Mouse (Mus musculus): ENCODE data around the gene Nol4l. TPM values are rescaled to one million over a fixed set of nuclear protein-coding genes. Genes with fewer than 3 reads are reported as not detected.
A peak's percentile ranks its signal among the peaks of the same experiment; 100 is the strongest.

Gene Nol4l
- polyA plus RNA-seq (2015; fragmentation: Nextera tagmentation; extraction: Ambion mirVana) = 6.9 and 10.9 TPM in 2 replicates

DNA sequence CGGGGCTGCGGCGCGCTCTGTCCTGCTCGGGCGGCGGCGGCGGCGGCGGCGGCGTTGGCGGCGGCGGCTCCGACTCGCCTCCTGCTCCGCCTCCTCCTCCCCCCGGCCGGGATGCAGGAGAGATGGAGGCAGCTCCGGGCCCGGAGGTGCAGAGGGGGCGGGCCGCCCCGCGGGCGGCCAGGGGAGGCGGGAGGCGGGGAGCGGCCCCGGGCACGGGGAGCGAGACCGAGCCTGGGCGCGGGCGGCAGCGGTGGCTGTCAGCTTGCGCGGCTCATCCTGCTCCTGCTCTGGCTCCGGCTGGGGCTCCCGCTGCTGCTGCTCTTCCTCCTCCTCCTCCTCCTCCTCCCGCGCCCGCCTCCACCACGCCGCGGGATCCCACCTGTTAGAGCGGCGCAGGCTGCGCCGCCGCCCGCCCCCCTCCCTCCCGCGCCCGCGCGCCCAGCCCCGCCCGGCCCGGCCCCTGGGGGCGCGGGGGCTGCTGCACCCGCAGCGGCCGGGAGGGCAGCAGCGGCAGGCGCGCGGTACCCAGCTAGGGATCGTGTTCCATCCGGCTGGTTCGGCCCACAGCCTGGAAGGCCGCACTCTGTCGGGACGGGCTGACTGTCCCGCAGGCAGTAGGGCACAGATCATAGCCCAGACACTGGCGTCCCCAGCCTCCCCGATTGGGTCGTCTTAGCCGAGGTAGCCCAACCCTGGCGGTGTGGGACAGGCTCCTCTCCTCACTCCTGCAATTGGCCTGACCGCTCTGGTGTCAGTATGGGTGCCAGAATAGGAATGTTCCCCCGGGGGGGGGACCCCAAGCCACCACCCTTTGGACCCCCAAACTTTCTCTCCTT is at the start of gene Nol4l:
Gene Nol4l, minus strand, starts transcription at position 41 of the 836 bp plus-strand sequence.
- ATAC-seq (replicated peaks; ENCODE audit: insufficient number of reproducible peaks, insufficient read depth, low FRiP score, low read depth) = no peak
- H3K27ac ChIP-seq = peak within 1 kb of the TSS; percentile 88
- H3K9ac ChIP-seq = peak within 1 kb of the TSS; percentile 75
- H3K4me3 ChIP-seq = peak within 1 kb of the TSS; percentile 75
- 3% methylated on average over 34 of the region's 86 CpGs for WGBS
- H3K36me3 ChIP-seq = no peaks in the 10 kb centered on the region
- H3K4me2 ChIP-seq = peak within 1 kb of the TSS; percentile 98
- peaks cover 16% of the 10 kb centered on the region; the same call in 1 of the 2 replicates for H3K27me3 ChIP-seq
- peaks cover 46% of the 10 kb centered on the region for H3K4me1 ChIP-seq (replicated peaks)
- H3K9me3 ChIP-seq (replicated peaks) = no peaks in the 10 kb centered on the region

- Histone ChIP-seq H3K9ac (no peak overlapping the region), H3K27ac (no peak overlapping the region), H3K4me1 (replicated peaks) (peaks cover 18% of the 10 kb centered on the region), H3K4me2 (no peak overlapping the region), H3K27me3 (no peaks in the 10 kb centered on the region), H3K9me3 (replicated peaks) (no peaks in the 10 kb centered on the region), H3K4me3 (no peak overlapping the region), H3K36me3 (no peaks in the 10 kb centered on the region)
- no peak for ATAC-seq (replicated peaks; ENCODE audit: insufficient number of reproducible peaks, insufficient read depth, low FRiP score, low read depth)
- WGBS = 52% methylated on average over 4 of the region's 4 CpGs
Measured at GRCm38 (mm10) chr2:153577122-153577521, 47.4 kb upstream of the Nol4l start.

DNA sequence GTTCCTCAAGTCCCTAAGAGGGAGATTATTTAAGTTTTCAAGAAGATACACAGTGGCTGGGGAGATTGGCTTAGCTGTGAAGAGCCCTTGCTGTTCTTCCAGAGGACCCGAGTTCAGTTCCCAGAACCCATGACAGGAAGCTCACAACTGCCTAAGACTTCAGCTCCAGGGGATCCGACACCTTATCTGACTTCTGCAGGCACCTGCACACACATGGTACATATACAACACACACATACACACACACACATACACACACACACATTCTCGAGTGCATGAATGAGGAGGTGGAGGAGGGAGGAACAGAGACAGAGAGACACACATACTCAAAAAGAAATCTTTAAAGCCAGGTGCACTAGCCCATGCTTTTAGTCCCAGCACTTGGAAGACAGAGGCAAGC is 46.4 kb upstream of the Nol4l start:
- no peak overlapping the region for H3K27ac ChIP-seq
- H3K4me2 ChIP-seq = no peak overlapping the region
- 67% methylated on average over 3 of the region's 3 CpGs for WGBS
- no peaks in the 10 kb centered on the region for H3K36me3 ChIP-seq
- H3K27me3 ChIP-seq = no peaks in the 10 kb centered on the region
- H3K4me3 ChIP-seq = no peak overlapping the region
- no peak for ATAC-seq (replicated peaks; ENCODE audit: insufficient number of reproducible peaks, insufficient read depth, low FRiP score, low read depth)
- peaks cover 18% of the 10 kb centered on the region for H3K4me1 ChIP-seq (replicated peaks)
- no peak overlapping the region for H3K9ac ChIP-seq
- no peaks in the 10 kb centered on the region for H3K9me3 ChIP-seq (replicated peaks)

- Histone ChIP-seq H3K9me3 (replicated peaks) (no peaks in the 10 kb centered on the region), H3K27ac (no peak overlapping the region; the same call in 1 of the 2 replicates), H3K27me3 (no peaks in the 10 kb centered on the region), H3K4me3 (no peak overlapping the region), H3K36me3 (no peaks in the 10 kb centered on the region), H3K4me2 (no peak overlapping the region), H3K9ac (no peak overlapping the region), H3K4me1 (replicated peaks) (peaks cover 16% of the 10 kb centered on the region)
- ATAC-seq (replicated peaks; ENCODE audit: insufficient number of reproducible peaks, insufficient read depth, low FRiP score, low read depth) = no peak
- 55% methylated on average over 6 of the region's 6 CpGs for WGBS
Measured at GRCm38 (mm10) chr2:153575554-153575953, 45.8 kb upstream of the Nol4l start.

GRCm38 (mm10) chr2:153573101-153573500 is 43.3 kb upstream of the Nol4l start:
- H3K4me1 ChIP-seq (replicated peaks) = peaks cover 17% of the 10 kb centered on the region
- no peaks in the 10 kb centered on the region for H3K27me3 ChIP-seq
- no peaks in the 10 kb centered on the region for H3K36me3 ChIP-seq
- no peaks in the 10 kb centered on the region for H3K9me3 ChIP-seq (replicated peaks)
- 86% methylated on average over 8 of the region's 9 CpGs for WGBS
- H3K4me3 ChIP-seq = no peak overlapping the region
- H3K9ac ChIP-seq = no peak overlapping the region
- no peak for ATAC-seq (replicated peaks; ENCODE audit: insufficient number of reproducible peaks, insufficient read depth, low FRiP score, low read depth)
- no peak overlapping the region for H3K4me2 ChIP-seq
- H3K27ac ChIP-seq = no peak overlapping the region

DNA sequence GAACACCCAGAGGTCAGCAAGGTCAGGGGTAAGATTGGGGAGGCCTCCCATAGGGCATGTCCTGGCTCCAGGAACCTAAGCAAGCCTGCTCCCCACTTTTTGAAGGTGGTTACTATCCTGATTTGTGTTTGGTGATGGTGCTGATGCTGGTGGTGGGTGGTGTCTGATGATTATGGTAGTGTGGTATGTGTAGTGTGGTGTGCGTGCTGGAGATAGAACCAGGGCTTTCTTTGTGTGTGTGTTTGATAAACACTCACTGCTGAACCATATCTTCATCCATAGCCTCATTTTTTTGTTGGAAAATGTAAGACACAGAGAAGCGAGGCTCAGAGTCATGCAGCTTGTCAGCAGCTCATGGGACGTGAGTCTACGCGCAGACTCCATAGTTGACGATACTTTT is 38.8 kb upstream of the Nol4l start:
- Histone ChIP-seq H3K9me3 (replicated peaks) (no peaks in the 10 kb centered on the region), H3K4me3 (no peak overlapping the region), H3K4me1 (replicated peaks) (peaks cover 5% of the 10 kb centered on the region; the same call in 1 of the 2 replicates), H3K4me2 (no peak overlapping the region), H3K27ac (no peak overlapping the region), H3K9ac (no peak overlapping the region), H3K27me3 (no peaks in the 10 kb centered on the region), H3K36me3 (no peaks in the 10 kb centered on the region)
- WGBS = 88% methylated on average over 6 of the region's 6 CpGs
- ATAC-seq (replicated peaks; ENCODE audit: insufficient number of reproducible peaks, insufficient read depth, low FRiP score, low read depth) = no peak

GRCm38 (mm10) chr2:153568013-153568412 is 38.2 kb upstream of the Nol4l start:
- WGBS = 43% methylated on average over 4 of the region's 4 CpGs

GRCm38 (mm10) chr2:153564343-153564742 is 34.6 kb upstream of the Nol4l start:
- Histone ChIP-seq H3K27ac (no peak overlapping the region), H3K4me1 (replicated peaks) (peaks cover 39% of the 10 kb centered on the region), H3K36me3 (no peaks in the 10 kb centered on the region), H3K27me3 (no peaks in the 10 kb centered on the region), H3K9ac (no peak overlapping the region), H3K4me3 (no peak overlapping the region), H3K4me2 (no peak overlapping the region), H3K9me3 (replicated peaks) (no peaks in the 10 kb centered on the region)
- no peak for ATAC-seq (replicated peaks; ENCODE audit: insufficient number of reproducible peaks, insufficient read depth, low FRiP score, low read depth)
- 82% methylated on average over 3 of the region's 3 CpGs for WGBS

More at GRCm38 (mm10) chr2:153568013-153568412, 38.2 kb upstream of the Nol4l start:
- no peak overlapping the region for H3K27ac ChIP-seq
- H3K9ac ChIP-seq = no peak overlapping the region
- H3K4me1 ChIP-seq (replicated peaks) = peaks cover 7% of the 10 kb centered on the region; the same call in 1 of the 2 replicates
- H3K4me3 ChIP-seq = no peak overlapping the region
- H3K4me2 ChIP-seq = no peak overlapping the region
- ATAC-seq (replicated peaks; ENCODE audit: insufficient number of reproducible peaks, insufficient read depth, low FRiP score, low read depth) = no peak
- H3K9me3 ChIP-seq (replicated peaks) = no peaks in the 10 kb centered on the region
- no peaks in the 10 kb centered on the region for H3K27me3 ChIP-seq
- no peaks in the 10 kb centered on the region for H3K36me3 ChIP-seq

DNA sequence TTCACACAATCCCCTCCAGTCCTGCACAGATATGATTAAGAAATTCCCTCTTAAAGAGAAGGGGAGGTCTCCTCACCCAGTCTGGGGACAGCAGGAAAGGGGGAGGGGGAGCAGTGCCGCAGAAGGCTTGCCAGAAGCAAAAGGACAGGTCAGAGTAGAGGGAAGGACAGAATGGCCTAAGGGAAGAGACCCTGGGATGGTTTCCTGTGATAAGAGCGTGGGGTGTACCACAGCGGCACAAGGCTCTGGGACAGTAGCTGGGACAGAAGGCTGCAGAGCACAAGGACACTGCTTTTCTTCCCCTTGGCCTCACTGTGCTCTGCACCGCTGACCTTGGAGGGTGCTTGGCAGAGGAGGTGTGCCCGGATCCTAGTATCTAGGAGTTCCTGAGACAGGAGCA is 31.8 kb upstream of the Nol4l start:
- peak overlapping the region; percentile 98 for H3K27ac ChIP-seq
- H3K36me3 ChIP-seq = no peaks in the 10 kb centered on the region
- peak overlapping the region; percentile 60 for H3K4me2 ChIP-seq
- H3K4me3 ChIP-seq = peak overlapping the region; percentile 23; the same call in 1 of the 2 replicates
- no peaks in the 10 kb centered on the region for H3K9me3 ChIP-seq (replicated peaks)
- H3K9ac ChIP-seq = peak overlapping the region; percentile 43
- no peaks in the 10 kb centered on the region for H3K27me3 ChIP-seq
- peaks cover 37% of the 10 kb centered on the region for H3K4me1 ChIP-seq (replicated peaks)
- 8% methylated on average over 5 of the region's 5 CpGs for WGBS
- peak; percentile 37 for ATAC-seq (replicated peaks; ENCODE audit: insufficient number of reproducible peaks, insufficient read depth, low FRiP score, low read depth)

DNA sequence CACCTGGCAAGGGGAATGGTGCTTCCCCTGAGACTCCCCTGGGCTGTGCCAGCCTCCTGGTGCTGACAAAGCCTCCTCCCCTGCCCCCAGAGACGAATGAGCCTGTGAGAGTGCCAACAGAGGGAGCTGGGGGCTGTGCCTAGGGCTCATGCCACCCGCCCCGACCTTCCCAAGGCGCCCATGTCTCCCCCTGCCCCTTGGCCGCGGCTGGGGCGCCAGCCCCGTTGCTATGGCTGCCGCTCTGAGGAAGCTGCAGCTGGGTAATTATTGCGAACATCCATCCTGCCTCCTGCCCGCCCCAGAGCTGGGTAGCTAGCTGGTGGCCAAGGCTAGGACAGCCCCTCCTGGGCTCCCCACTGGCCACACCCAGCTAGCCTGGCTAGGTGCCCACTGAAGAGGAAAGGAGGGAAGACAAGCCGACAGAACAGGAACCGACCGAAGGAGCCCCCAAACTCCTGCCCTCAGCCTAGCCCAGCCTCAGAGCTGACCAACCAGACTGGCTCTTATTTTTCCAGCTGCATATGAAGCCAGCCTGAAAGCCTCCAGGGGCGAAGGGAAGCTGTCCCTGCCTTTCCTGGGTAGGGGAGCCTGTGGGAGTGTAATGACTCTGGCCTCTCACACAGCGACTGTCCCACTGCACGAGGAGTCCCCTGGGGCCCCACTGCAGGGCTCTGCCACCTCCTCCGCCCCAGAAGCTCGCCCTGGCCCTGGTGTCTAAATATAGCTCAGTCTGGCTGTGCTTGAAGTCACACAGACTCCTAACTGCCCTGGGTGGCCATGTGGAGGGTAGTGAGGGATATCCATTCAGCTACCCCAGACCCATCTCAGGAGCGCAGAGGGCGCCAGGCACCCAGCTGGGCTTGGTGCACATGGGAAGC is 31.1 kb upstream of the Nol4l start:
- H3K4me2 ChIP-seq = peak overlapping the region; percentile 60
- H3K27ac ChIP-seq = peak overlapping the region; percentile 98
- peak overlapping the region; percentile 23 for H3K4me3 ChIP-seq
- H3K36me3 ChIP-seq = no peaks in the 10 kb centered on the region
- under 1% methylated on average over 21 of the region's 21 CpGs for WGBS
- H3K4me1 ChIP-seq (replicated peaks) = peaks cover 37% of the 10 kb centered on the region
- no peaks in the 10 kb centered on the region for H3K27me3 ChIP-seq
- H3K9ac ChIP-seq = peak overlapping the region; percentile 43
- no peaks in the 10 kb centered on the region for H3K9me3 ChIP-seq (replicated peaks)
- peak; percentile 91 for ATAC-seq (replicated peaks; ENCODE audit: insufficient number of reproducible peaks, insufficient read depth, low FRiP score, low read depth)

DNA sequence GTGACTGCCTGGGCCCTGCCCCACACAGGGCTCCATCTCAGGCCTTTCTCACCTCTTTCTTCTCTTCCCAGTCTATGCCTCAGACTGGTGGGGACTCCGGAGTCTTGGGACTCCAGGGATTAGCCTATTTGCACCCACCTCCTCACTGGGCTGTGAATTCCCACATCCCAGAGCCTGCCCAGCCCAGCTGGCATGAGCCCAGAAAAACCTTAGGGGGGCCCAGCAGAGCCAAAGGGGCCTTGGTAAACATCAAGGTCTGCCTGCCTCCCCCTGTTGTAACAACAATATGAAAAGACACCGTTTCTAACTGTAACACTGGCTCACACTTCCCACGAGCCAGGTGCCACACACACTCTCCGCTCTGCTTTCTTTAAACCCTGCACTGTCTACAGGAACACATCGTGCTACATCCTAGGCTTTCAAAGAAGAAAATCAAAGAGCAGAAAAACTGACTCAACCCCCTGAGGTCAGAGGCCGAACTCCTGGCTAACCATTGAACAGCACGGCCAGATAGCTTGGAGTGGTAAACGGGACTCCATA is 29.9 kb upstream of the Nol4l start:
- ATAC-seq (replicated peaks; ENCODE audit: insufficient number of reproducible peaks, insufficient read depth, low FRiP score, low read depth) = no peak
- H3K4me1 ChIP-seq (replicated peaks) = peaks cover 37% of the 10 kb centered on the region
- no peaks in the 10 kb centered on the region for H3K27me3 ChIP-seq
- H3K9me3 ChIP-seq (replicated peaks) = no peaks in the 10 kb centered on the region
- 51% methylated on average over 8 of the region's 8 CpGs for WGBS
- H3K27ac ChIP-seq = peak overlapping the region; percentile 98
- H3K4me2 ChIP-seq = no peak overlapping the region
- H3K4me3 ChIP-seq = no peak overlapping the region
- no peaks in the 10 kb centered on the region for H3K36me3 ChIP-seq
- H3K9ac ChIP-seq = no peak overlapping the region

Measured in heart, embryonic 15.5 days (tissue).